Mouse (Mus musculus) ES-Bruce4 (cell line): ENCODE measurements around the gene Slco2b1. TPM values are rescaled to one million over a fixed set of nuclear protein-coding genes. Genes with fewer than 3 reads are reported as not detected.
"Not testable (repeated sequence)": the region's sequence is repeated elsewhere in the genome, so short reads cannot be mapped to it uniquely, and the experiment has no call there.

ENCODE experiments used
- H3K27ac ChIP-seq: 2 replicates; pipeline ENCODE4 v1.5.1; 2012; ENCODE audit warnings: low read length, inconsistent platforms; ENCODE audit not compliant: insufficient read depth
- H3K27me3 ChIP-seq: 2 replicates; pipeline ENCODE4 v1.6.1; 2012; ENCODE audit warnings: mild to moderate bottlenecking, low read length, inconsistent platforms; ENCODE audit not compliant: control insufficient read depth, poor library complexity, insufficient read depth, severe bottlenecking
- H3K36me3 ChIP-seq: 2 replicates; pipeline ENCODE4 v1.6.1; 2012; ENCODE audit warnings: inconsistent platforms, mild to moderate bottlenecking, low read length, moderate library complexity; ENCODE audit not compliant: control insufficient read depth, poor library complexity, insufficient read depth, severe bottlenecking
- H3K4me1 ChIP-seq: one replicate; pipeline ENCODE4 v1.8.1; 2011; ENCODE audit warnings: low read length; ENCODE audit not compliant: control insufficient read depth, insufficient read depth
- H3K4me3 ChIP-seq: 2 replicates; pipeline ENCODE4 v1.5.1; 2011; ENCODE audit warnings: low read depth, mild to moderate bottlenecking, low read length
- H3K9ac ChIP-seq: 2 replicates; pipeline ENCODE4 v1.6.1; 2012; ENCODE audit warnings: low read depth, mild to moderate bottlenecking, inconsistent platforms; ENCODE audit not compliant: poor library complexity, severe bottlenecking
- H3K9me3 ChIP-seq: replicated peaks from 2 replicates; pipeline ENCODE4 v1.6.1; 2012; ENCODE audit warnings: mild to moderate bottlenecking, low read length, inconsistent platforms; ENCODE audit not compliant: control insufficient read depth, poor library complexity, insufficient read depth, severe bottlenecking
- CTCF ChIP-seq: IDR thresholded peaks from one replicate; pipeline ENCODE4 v1.8.1; 2011; ENCODE audit warnings: low read depth, low read length
- EP300 ChIP-seq: IDR thresholded peaks from 2 replicates; pipeline ENCODE4 v1.6.1; 2011; ENCODE audit warnings: low read depth, low read length; ENCODE audit not compliant: insufficient read depth
- POLR2A ChIP-seq: IDR thresholded peaks from one replicate; pipeline ENCODE4 v1.8.1; 2011; ENCODE audit warnings: low read length; ENCODE audit not compliant: insufficient read depth
- polyA plus RNA-seq: library from polyadenylated mRNA; stranded (reverse); fragments of >200 nt; gene quantifications from 2 replicates; pipeline ENCODE4 v1.2.4, GENCODE M21; 2011; ENCODE audit warnings: low read depth; ENCODE audit not compliant: missing spikeins, insufficient read depth, insufficient read length

Gene Slco2b1
- polyA plus RNA-seq, 1 experiment, result not detected

DNA sequence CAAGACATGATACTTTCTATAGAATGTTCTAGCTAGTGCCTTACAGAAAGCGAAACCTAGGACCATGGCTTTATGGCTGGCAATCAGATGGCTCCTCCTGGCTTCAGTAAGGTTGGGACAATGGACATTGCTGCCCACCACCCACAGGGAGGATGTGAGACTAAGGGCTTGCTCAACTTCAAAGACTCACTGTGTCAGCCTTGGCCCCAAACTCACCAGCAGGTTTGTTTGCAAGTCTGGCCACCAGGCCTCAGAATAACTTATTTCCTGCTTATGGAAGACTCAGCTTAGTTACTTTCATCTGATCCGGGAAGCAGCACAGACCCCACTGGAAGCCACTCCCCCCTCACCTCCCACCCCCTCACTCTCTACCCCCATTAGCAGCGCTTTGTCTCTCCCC, 12.0 kb downstream of the Slco2b1 start:
- TF ChIP-seq CTCF (no peak), EP300 (no peak), POLR2A (no peak)

DNA sequence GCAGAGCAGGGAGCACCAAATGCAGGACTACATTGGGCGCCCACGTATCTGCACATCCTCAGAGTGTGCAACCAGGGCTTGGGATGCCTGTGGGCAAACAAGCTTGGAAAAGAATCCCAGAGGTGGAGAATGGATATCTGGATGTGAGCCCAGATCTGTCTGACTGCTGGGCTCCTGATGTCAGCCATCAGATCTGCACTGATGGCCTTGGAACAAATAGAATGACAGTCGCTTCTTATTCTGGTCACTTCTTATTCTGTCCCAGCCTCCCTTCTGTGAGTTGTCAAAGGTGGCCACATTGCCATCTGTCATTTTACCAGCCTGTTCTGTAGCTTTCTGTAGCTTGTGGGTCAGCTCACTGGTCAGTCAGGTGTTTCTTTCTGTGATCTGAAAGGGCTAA, 12.6 kb downstream of the Slco2b1 start:
- H3K9me3 ChIP-seq, result no peaks in the 10 kb centered on the region
- H3K4me1 ChIP-seq, result no peaks in the 10 kb centered on the region
- no peaks in the 10 kb centered on the region for H3K27me3 ChIP-seq
- H3K27ac ChIP-seq, result no peak overlapping the region
- no peak overlapping the region for H3K4me3 ChIP-seq
- no peaks in the 10 kb centered on the region for H3K36me3 ChIP-seq
- TF ChIP-seq EP300 (no peak), CTCF (no peak), POLR2A (no peak)
- H3K9ac ChIP-seq, result no peak overlapping the region

More for the DNA sequence above, 12.0 kb downstream of the Slco2b1 start:
- no peak overlapping the region for H3K4me3 ChIP-seq
- no peaks in the 10 kb centered on the region for H3K27me3 ChIP-seq
- H3K27ac ChIP-seq, result no peak overlapping the region
- H3K9ac ChIP-seq, result no peak overlapping the region
- H3K36me3 ChIP-seq, result no peaks in the 10 kb centered on the region
- H3K9me3 ChIP-seq, result no peaks in the 10 kb centered on the region
- no peaks in the 10 kb centered on the region for H3K4me1 ChIP-seq

DNA sequence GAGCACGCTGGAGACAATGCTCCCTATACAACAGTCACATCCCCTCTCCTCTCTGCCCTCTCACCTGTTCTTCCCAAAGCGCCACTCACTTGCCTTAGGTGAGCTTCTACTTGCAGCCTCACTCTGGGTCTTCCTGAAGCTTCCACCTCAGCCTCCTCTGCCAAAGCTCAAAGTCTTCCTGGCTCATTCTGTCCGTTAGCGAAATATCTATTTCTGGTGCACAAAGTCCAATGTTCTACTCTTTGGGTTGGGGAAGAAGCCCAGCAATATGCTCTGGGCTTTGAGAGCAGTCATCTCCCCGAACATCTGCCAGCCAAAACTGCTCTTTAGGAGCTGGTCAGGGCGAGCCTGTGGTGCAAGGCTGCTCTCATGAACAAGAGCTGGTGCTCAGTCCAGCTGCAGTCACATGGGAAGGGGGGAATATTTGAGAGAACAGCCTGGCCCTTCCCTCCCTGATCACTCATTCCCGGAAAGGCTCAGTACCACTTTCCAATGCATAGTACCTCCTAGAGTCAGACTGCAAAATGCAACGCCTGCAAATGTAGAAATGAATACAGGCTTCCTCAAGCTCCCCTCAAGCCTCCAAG, 15.6 kb downstream of the Slco2b1 start:
- H3K4me3 ChIP-seq, result no peak overlapping the region
- no peaks in the 10 kb centered on the region for H3K36me3 ChIP-seq
- H3K27me3 ChIP-seq, result no peaks in the 10 kb centered on the region
- no peaks in the 10 kb centered on the region for H3K9me3 ChIP-seq
- H3K27ac ChIP-seq, result no peak overlapping the region
- H3K9ac ChIP-seq, result no peak overlapping the region
- TF ChIP-seq POLR2A (no peak), CTCF (no peak), EP300 (no peak)
- H3K4me1 ChIP-seq, result no peaks in the 10 kb centered on the region

- not testable (repeated sequence) for H3K36me3 ChIP-seq, H3K4me3 ChIP-seq, H3K27ac ChIP-seq, H3K27me3 ChIP-seq, H3K9ac ChIP-seq, H3K4me1 ChIP-seq, H3K9me3 ChIP-seq
Observed at GRCm38 (mm10) chr7:99694424-99694823, 16.7 kb downstream of the Slco2b1 start.

- Histone ChIP-seq H3K4me3 (no peak overlapping the region), H3K27me3 (no peaks in the 10 kb centered on the region), H3K4me1 (no peaks in the 10 kb centered on the region), H3K36me3 (no peaks in the 10 kb centered on the region), H3K9ac (no peak overlapping the region), H3K9me3 (no peaks in the 10 kb centered on the region), H3K27ac (no peak overlapping the region)
- no peak for TF ChIP-seq EP300
Observed at GRCm38 (mm10) chr7:99693976-99694375, 17.2 kb downstream of the Slco2b1 start.

GRCm38 (mm10) chr7:99693387-99693786, 17.8 kb downstream of the Slco2b1 start:
- Histone ChIP-seq H3K9ac (no peak overlapping the region), H3K4me1 (no peaks in the 10 kb centered on the region), H3K36me3 (no peaks in the 10 kb centered on the region), H3K9me3 (no peaks in the 10 kb centered on the region), H3K27ac (no peak overlapping the region), H3K4me3 (no peak overlapping the region), H3K27me3 (no peaks in the 10 kb centered on the region)
- TF ChIP-seq EP300 (no peak), POLR2A (no peak), CTCF (no peak)
